Mouse (Mus musculus): Measurements from ENCODE around the gene Stx11. TPM values are rescaled to one million over a fixed set of nuclear protein-coding genes. Genes with fewer than 3 reads are reported as not detected.
"Not testable (repeated sequence)": the region's sequence is repeated elsewhere in the genome, so short reads cannot be mapped to it uniquely, and the experiment has no call there.

The Stx11 gene
- total RNA-seq, 2 experiments from 2014 or later = 1.3 to 2.2 TPM

DNA sequence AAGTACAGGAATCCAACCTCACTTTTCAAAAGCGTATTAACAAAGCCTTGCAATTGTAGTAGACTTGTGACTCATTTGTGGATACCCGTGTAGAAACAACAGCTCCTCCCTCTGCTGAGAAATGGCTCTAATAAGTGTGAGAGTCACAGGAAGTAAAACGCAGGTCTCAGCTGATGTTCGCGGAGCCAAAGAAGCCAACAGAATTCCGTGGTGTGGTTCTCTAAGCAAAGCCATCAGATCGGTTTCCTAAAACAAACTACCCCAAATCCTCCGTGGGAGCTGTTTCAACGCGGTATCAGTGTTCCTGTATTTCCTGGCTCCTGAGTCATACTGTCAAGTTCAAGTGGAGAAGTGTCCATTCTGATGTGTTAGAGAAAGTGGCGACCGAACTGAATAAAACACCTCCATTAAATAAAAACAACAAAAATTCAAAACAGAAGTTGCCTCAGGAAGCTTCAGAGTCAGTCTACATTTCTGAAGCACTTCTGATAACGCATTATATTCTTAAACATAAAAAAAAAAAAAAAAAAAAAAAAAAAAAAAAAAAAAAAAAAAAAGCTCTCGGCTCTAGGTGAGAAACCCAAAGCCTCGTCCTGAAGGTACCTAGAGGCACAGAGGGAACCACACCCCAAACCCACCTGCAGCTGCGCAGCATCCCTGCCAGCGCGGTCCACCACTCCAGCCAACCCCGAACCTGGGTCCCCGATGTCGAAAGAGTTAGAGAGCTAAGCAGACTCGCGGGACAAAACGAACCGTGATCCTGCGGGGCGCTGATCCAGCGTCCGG is 543 bp downstream of the Stx11 start:
- intact Hi-C loops (cut with DNase I) = loop anchor here (2.0 to 5.0 kb wide), 2 partner anchors 39 to 91 kb away; no protein-coding TSS in a partner anchor

GRCm38 (mm10) chr10:12962238-12962637 is 1.9 kb downstream of the Stx11 start:
- no peak for DNase-seq
- intact Hi-C loops (cut with DNase I) = loop anchor here (2.0 to 5.0 kb wide), 2 partner anchors 37 to 90 kb away; no protein-coding TSS in a partner anchor

More for the DNA sequence above, 543 bp downstream of the Stx11 start:
- DNase-seq = peak in 1 of 2 experiments; percentile 17

DNA sequence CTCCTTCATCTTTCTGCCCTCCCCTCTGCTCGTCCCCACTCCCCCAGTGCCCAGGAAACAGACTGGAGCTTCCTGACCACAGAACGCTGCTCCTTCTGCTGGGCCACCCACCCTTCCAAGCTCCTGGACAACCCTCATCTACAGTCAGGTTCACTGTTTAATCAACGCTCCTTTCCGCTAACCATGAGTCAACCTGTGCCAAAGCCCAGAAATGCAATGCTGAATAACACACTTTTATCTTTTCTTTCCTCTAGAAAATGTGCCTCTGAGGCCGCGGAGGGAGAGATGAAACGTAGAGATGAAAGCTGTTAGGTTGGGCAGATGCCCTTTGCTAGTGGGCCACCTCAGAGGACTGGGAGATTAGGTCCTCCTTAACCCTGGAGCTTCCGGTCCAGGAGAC is 2.6 kb downstream of the Stx11 start:
- no peak for DNase-seq
- intact Hi-C loops (cut with DNase I) = loop anchor here (5.0 kb wide), 1 partner anchor 89 kb away; no protein-coding TSS in a partner anchor

DNA sequence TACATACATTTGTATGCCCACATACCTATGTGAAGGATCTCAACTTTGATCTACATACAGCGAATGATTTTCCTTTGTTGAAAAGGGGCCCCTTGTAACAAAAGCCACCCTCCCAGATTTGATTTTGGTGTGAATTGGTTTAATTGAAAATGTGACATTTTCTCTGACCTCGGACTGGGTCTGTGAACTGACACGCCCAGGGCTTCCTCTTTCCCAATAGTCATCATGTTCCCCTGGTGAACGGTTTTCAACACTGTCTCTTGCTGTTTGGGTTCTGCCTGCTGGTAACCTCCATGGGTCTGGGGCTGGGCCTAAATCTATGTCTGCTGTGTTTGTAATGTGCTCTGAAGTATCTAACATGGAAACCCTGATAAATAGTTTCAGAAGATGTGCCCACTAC is 6.8 kb downstream of the Stx11 start:
- intact Hi-C loops (cut with DNase I) = no loop called here

DNA sequence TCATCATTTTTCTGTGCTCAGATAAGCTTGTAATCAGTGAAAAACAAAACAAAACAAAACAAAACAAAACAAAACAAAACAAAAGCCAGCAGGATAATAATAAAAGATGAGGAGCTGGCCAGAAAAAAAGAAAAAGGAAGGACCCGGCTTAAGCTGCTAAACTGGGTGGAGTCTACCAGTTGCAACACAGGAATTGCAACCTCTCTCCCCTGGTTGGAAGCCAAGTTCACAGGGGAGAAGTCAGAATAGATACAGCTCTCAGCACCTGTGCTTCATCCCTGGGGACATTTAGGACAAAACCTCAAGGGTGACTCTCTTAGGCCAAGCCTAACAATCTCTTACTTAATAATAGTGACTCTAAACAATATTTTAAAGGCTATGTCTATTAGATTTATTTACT is 8.3 kb downstream of the Stx11 start:
- no peak for DNase-seq
- intact Hi-C loops (cut with DNase I) = no loop called here

More for the DNA sequence above, 6.8 kb downstream of the Stx11 start:
- no peak for DNase-seq

GRCm38 (mm10) chr10:12951358-12951757 is 12.7 kb downstream of the Stx11 start:
- DNase-seq; intact Hi-C loops (cut with DNase I): not testable (repeated sequence)

DNA sequence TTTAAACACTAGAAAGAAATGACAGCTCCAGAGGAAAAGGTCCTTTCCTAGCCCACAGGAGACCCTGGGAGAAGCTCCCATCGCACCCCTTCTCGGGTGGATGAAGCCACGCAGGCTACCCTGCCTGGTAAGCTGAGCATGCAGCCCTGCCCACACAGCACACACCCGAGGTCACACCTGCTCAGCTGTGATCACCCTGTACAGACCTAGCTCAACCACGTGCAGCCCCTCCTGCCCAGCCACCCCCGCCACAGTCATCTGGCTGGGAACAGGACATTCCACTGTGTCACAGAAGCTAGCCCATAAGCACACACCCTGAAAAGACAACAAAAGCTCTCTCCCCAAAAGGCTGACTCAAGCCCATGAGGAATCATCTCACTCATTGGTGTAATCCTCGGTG is 14.8 kb downstream of the Stx11 start:
- DNase-seq = no peak
- intact Hi-C loops (cut with DNase I) = no loop called here

DNA sequence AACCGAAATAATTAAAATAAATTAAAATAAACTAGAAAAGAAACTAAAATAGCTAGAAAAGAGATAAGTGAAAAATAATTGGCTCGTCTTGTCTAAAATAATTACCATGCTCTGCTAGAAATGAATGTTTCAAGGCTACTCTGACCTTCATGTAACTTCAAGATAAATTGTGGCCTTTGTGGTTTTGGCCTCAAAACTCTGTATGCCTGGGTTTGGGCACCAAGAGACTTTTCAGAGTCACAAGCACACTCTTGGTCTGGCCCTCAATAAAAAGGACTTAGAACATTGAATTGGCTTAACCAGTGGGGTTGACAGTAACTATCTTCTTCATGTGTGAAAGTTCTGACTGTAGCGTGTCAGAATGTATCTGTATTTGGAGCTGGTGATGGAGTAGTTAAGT is 16.5 kb downstream of the Stx11 start:
- no peak for DNase-seq
- intact Hi-C loops (cut with DNase I) = no loop called here

DNA sequence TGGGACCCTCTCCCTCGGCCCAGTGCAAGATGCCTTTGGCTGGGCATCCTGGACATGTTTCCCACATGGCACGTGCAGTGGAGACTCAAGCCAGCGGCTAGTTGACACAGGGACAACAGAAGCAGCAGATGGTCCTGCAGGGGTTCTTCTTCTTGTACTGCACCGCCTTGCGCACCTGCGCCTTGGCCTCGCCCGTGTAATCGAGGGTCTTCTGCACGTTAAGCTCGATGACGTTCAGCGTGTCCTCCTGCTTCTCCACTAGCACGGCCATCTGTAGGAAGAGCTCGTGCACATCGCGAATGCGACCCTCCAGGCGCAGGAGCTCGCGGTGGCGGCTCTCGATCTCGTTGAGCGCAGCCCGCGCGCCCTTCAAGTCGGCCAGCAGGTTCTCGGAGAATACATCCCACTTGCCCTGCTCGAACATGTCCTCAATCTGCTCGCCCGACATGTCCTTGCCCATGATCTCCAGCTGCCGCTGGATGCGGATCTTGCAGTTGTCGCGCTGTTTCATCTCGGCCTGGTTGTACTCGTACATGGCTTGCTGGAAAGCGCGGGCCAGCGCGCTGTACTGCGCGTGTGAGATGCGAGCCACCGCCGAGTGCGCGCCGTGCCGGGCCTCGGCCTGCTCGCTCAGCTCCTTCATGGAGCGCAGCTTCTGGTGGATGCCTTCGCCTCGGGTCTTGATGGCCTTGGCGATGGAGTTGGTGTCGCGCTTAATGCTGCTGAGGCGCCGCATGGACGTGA is 22.9 kb downstream of the Stx11 start:
- intact Hi-C loops (cut with DNase I) = no loop called here
- DNase-seq = no peak

- intact Hi-C loops (cut with DNase I) = no loop called here
- no peak for DNase-seq
Observed at GRCm38 (mm10) chr10:12938763-12939162, 25.3 kb downstream of the Stx11 start.

- intact Hi-C loops (cut with DNase I) = no loop called here
Observed at GRCm38 (mm10) chr10:12936079-12936478, 28.0 kb downstream of the Stx11 start.

GRCm38 (mm10) chr10:12935575-12935974 is 28.5 kb downstream of the Stx11 start:
- no peak for DNase-seq
- intact Hi-C loops (cut with DNase I) = no loop called here

More at GRCm38 (mm10) chr10:12936079-12936478, 28.0 kb downstream of the Stx11 start:
- DNase-seq = no peak

DNA sequence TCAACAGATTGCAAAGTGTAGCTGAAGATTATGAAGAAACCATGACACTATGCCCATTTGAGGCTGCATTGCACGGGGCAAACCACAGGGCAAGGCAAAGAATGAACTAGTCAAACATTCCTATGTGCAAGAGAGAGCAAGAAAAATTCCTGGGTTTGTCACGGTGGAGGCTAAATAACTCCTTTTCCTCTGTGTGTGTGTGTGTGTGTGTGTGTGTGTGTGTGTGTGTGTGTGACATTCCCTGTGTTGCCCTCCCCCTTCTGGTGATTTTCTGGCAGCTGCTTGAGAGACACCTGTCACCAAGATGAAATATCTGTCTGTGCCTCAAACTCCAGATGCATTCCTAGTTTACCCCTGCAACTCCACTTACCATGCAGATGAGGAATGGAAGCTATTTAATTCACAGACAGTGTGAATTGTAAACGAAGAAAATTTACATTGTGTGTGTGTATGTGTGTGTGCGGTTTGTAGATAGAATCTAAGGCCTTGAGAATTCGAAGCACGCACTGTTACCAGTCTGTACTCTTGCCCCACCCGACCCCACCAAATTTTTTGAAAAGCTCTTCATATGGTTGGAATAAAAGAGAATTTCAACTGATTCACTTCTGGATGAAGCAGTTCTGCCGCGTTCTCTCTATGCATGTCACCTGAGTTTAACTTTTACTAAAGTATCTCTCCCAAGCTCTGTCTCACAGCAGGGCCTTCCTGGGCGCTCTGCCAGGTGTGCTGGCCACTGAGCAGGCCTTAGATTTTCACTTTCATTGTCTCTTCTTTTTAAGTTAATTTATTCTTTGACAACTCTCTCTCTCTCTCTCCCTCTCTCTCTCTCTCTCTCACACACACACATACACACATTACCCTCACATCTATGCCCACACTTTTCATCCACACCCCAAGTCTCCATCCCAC is 32.4 kb downstream of the Stx11 start:
- intact Hi-C loops (cut with DNase I) = no loop called here
- DNase-seq = no peak

- intact Hi-C loops (cut with DNase I) = no loop called here
- no peak for DNase-seq
Observed at GRCm38 (mm10) chr10:12930351-12930905, 33.7 kb downstream of the Stx11 start.

DNA sequence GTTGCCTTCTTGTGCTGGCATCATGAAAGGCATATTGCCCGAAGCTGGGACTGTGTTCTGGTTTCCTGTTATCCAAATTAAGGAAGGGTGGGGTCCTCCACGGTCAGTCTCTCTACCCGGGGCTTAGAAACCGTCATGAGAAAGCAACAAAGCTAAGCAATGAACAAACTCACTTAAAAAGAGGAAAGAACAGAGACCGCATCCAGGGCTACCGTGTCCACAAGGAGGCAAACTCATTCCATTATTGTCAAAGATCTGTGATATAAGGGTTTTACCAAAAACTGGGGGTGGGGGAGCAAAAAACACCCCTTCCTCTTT is 34.3 kb downstream of the Stx11 start:
- DNase-seq = no peak
- intact Hi-C loops (cut with DNase I) = no loop called here

DNA sequence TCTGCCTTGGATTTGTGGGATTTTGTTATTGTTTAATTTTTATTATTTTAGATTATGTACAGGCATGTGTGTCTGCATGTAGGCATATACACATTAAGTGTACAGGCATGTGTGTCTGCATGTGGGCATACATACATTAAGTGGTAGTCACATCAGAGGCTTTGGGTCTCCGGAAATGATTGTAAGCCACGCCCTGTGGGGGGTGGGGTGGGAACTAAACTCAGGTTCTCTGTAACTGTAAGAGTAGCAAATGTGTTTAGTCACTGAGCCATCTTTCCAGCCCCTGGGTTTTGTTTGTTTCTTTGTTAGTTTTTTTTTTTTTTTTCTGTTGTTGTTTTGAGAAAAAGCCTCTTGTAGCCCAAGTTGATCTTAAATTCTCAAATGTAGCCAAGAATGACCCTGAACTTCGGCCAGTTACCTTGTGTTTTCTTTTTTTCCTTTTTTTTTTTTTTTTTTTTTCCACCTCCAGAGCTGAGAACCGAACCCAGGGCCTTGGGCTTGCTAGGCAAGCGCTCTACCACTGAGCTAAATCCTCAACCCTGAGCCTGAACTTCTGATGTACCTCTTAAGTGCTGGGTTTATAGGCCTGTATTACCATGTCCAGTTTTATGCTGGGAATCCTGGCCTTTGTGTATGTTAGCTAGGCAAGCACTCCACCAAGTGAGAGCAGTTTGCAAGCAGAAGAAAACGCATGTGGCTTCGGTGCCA is 34.8 kb downstream of the Stx11 start:
- intact Hi-C loops (cut with DNase I) = no loop called here

DNA sequence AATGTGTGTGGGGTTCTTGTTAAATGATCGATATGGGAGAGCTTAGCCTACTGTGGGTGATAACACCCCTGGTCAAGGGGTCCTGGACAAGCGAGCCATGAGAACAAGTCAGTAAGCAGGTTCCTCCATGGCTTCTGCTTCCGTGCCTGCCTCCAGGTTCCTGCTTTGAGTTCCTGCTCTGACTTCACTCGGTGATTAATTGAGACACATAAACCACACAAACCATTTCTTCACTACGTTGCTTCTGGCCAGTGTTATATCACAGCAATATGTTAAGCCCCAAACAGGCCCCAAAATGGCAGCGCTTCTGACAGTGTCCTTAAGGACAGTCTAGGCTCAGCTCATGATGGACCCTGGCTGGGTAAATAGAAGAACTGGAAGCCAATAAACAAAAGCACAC is 35.9 kb downstream of the Stx11 start:
- no peak for DNase-seq
- intact Hi-C loops (cut with DNase I) = no loop called here

More for the DNA sequence above, 34.8 kb downstream of the Stx11 start:
- no peak for DNase-seq

- peak; percentile 97 to 98 for DNase-seq
- intact Hi-C loops (cut with DNase I) = loop anchor here (2.0 to 5.0 kb wide), 4 partner anchors 54 to 185 kb away; partner anchors contain the start of gene Utrn
Observed at GRCm38 (mm10) chr10:12922574-12923353, 41.3 kb downstream of the Stx11 start.

GRCm38 (mm10) chr10:12922077-12922573 is 42.0 kb downstream of the Stx11 start:
- intact Hi-C loops (cut with DNase I) = loop anchor here (2.0 to 5.0 kb wide), 4 partner anchors 53 to 185 kb away; partner anchors contain the start of gene Utrn
- DNase-seq = no peak
